Mouse (Mus musculus) G1E (cell line): ENCODE measurements at regions not wholly inside any gene's neighbourhood (a gene's known extent, or its start where the extent isn't known, plus 50 kb on each side); places are given as distances from the start of the nearest gene placed in this dataset.
"Not testable (repeated sequence)": the region's sequence is repeated elsewhere in the genome, so short reads cannot be mapped to it uniquely, and the experiment has no call there.

ENCODE experiments used
- CTCF ChIP-seq: IDR thresholded peaks from 2 replicates; pipeline ENCODE4 v1.5.1; 2012; ENCODE audit warnings: low read depth, low read length, inconsistent platforms, mixed read lengths
- GATA1 ChIP-seq: IDR thresholded peaks from 2 replicates; pipeline ENCODE4 v1.6.1; 2012; ENCODE audit warnings: borderline replicate concordance, low read length, inconsistent platforms, mixed read lengths
- GATA2 ChIP-seq: IDR thresholded peaks from 2 replicates; pipeline ENCODE4 v1.6.1; 2012; ENCODE audit warnings: low read depth, low read length, inconsistent platforms, borderline replicate concordance
- POLR2AphosphoS5 ChIP-seq: IDR thresholded peaks from 2 replicates; pipeline ENCODE4 v1.6.1; 2012; ENCODE audit warnings: low read depth, low read length, inconsistent platforms; ENCODE audit not compliant: insufficient replicate concordance
- TAL1 ChIP-seq: conservative IDR thresholded peaks from 2 replicates; pipeline ENCODE4 v1.6.1; 2012; ENCODE audit warnings: low read depth, low read length, inconsistent platforms, mixed read lengths

GRCm38 (mm10) chr4:55279351-55279750 is 70.5 kb upstream of the Rad23b start:
- TF ChIP-seq CTCF, GATA1, TAL1, POLR2AphosphoS5, GATA2: not testable (repeated sequence)
